Mouse (Mus musculus) ovary, postnatal 10 days (tissue): Measurements from ENCODE around the gene Sirpb1c.
"Not testable (repeated sequence)": the region's sequence is repeated elsewhere in the genome, so short reads cannot be mapped to it uniquely, and the experiment has no call there.

Experiments
- DNase-seq: peaks from one replicate; pipeline ENCODE4 v3.0.0; 2022; ENCODE audit warnings: low spot score

Gene Sirpb1c

DNA sequence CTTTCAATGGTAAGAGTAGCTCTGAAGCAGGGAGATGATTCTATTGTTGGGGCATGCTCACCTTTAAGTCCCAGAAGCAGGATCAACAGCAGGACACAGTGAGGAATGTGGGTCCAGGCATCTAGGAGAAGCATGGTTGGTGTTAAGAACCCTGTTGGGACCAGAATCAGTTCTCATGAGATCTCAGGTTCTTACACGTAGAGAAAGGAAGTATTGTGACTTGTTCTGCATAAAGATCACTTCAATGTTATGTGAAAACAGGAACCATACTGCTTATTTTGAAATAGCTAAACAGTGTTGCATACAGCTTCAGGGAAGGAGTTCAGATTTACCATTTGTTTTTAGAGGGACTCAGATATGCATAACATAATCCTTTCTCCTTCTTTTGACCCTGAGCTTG lies at the start of gene Sirpb1c:
Gene Sirpb1c (minus strand): TSS at position 249 of the 400 bp plus-strand sequence.
- DNase-seq, result not testable (repeated sequence)

DNA sequence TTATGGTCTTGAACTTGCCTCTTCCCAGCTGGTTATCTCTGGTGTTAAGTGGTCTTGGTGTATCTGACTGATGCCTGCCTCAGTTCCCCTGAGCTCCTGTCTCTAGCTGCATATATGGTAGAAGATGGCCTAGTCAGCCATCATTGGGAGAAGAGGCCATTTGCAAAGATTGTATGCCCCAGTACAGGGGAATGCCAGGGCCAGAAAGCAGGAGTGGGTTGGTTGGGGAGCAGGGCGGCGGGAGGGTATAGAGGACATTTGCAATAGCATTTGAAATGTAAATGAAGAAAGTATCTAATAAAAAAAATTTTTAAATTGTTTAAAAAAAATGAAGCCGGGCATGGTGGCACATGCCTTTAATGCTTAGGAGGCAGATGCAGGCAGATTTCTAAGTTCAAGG lies 38.1 kb upstream of the Sirpb1c start:
- DNase-seq, result no peak

DNA sequence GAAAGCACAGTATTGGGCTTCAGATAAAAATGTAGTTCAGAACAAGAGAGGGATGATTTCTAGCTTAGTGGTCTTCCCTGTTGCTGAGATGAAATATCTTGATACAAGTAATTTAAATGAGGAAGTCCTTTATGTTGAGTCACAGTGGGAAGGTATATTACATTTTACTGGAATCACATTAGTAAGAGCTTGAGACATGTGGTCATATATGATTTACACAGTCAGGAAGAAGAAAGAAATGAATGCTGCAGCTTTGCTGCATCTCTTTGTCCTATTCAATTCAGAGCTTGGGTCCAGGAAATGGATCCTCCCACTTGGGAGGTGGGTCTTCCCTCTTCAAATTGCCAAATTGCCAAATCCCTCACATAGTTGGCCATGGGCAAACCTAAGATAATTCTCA lies 7.4 kb upstream of the Sirpb1c start:
- not testable (repeated sequence) for DNase-seq

DNA sequence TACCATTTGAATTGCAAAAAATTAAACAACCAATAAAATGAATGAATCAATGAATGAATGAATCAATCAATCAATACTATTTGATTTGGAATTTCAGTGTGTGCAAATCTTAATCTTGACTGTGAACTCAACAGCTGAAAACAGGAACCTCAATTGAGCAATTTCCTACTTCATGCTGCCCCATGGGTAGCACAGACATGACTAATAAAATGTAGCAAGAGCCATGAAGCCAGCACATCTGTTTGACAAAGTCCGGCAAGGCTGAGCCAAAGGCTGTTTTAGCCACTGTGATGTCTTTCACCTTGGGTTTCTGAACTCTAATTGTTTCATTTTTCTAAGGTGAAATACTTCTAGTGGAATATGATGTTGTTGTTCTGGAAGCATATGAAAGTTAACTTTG lies 1.6 kb upstream of the Sirpb1c start:
- no peak for DNase-seq

DNA sequence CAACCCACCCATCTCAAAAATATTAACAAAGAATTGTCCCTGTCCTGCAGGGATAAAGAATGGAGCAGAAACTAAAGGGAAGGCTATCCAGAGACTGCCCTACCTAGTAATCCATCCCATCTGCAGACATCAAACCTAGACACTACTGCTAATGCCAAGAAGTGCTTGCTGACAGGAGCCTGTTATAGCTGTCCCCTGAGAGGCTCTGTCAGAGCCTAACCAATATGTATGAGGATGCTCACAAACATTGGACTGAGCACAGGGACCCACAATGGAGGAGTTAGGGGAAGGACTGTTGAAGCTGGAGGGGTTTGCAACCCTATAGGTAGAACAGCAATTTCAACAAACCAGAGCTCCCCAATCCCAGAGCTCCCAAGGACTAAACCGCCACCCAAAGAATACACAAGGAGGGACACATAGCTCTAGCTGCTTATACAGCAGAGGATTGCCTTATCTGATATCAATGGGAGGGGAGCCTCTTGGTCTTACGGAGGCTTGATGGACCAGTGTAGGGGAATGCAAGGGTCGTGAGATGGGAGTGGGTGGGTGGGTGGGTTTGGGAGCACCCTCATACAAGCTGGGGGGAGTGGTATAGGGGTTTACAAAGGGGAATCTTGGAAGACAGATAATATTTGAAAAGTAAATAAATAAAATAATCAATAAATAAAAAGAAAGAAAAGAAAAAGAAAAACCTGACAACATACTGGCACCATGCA lies 838 bp downstream of the Sirpb1c start:
- DNase-seq, result no peak

DNA sequence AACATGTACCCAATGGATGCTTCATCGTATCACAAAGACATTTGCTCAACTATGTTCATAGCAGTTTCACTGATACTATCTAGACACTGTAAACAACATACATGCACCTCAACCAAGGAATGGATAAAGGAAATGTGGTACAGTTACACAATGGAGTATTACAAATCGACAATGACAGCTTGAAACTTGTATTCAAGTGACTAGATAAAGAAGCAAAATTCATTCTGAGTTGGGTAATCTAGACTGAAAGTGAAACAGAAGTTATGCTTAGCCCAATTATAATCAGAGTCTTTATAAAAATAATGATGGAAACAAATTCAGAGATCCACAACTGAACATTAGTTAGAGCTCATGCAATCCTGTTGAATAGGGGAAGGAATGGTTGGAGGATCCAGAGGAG lies 74.7 kb downstream of the Sirpb1c start:
- not testable (repeated sequence) for DNase-seq
